Mouse (Mus musculus): ENCODE measurements around the gene Pecam1.
"Not testable (repeated sequence)": the region's sequence is repeated elsewhere in the genome, so short reads cannot be mapped to it uniquely, and the experiment has no call there.

The Pecam1 gene

DNA sequence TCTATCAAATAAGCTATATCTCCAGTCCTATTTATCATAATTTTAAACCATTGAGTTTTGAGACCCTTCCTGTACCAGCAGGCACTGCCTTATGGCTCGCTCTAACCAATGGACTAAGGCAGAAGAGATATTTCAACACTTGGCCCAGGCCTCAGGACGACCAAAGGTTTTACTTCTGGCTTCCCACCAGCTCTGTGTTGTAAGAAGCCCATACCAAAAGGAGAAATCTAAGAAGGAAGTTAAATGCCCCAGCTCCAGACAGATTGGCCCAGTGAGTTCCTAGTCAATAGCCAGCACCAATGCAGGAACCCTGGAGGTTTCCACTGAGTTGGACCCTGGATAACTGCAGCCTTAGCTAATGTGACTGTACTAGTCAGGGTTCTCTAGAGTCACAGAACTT lies 126.8 kb downstream of the Pecam1 start:
- DNase-seq: no peak

DNA sequence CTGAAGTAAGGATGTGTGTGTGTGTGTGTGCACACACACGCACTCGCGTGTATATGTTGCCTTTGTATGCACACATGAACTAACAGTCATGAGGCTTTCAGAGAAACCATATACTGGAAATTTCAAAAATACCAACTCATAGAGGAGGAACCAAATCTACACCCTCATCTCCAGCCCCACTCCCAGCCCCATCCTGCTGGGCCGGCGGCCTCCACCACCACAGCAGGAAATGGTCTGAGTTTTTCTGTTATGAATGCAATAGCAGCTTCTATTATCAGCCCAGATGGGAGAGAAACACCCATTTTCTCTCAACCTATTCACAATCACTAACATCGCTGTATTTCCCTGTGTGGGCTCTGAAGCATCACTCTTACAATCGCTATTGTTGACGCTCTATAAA lies 128.4 kb downstream of the Pecam1 start:
- DNase-seq: no peak

DNA sequence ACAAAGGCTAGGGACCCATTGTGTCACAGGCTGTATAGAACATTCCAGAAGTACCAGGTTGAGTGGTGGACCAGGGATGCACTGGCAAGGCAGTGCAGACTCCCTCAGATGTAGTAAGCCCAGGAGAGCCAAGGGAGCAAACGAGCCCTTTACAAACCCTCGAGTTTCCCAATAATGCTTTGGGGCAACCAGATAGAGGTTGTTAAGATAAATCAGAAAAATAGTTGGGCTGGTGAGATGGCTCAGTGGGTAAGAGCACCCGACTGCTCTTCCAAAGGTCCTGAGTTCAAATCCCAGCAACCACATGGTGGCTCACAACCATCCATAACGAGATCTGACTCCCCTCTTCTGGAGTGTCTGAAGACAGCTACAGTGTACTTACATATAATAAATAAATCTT lies 131.7 kb downstream of the Pecam1 start:
- not testable (repeated sequence) for DNase-seq

DNA sequence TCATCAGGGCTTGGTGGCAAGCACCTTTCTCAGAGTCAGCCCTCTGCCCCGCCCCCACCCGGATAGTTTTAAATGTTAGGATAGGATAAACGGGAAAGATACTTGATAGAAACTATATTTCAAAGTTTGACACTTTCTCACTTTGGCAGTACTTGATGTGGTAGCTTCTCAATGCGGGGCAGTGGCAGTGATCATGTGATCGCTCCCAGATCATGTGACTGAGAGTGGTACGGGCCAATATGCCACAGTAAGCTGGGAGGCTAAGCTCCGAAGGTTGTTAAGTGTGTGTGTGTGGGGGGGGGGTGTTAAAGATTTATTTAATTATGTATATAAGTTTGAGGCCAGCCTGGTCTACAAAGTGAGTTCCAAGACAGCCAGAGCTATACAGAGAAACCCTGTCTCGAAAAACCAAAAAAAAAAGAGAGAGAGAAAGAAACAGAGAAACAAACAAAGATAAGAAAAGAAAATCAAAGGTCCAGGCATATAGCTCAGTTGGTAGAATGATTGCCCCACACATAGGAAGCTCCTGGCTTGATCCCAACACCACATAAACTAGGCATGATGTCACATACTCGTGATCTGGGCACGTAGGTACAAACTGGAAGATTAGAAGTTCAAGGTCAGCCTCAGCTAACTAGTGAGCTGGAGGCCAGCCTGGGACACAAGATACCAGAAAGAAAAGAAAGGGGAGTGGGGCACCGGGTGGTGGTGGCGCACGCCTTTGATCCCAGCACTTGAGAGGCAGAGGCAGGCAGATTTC lies 132.4 kb downstream of the Pecam1 start:
- no peak for DNase-seq

DNA sequence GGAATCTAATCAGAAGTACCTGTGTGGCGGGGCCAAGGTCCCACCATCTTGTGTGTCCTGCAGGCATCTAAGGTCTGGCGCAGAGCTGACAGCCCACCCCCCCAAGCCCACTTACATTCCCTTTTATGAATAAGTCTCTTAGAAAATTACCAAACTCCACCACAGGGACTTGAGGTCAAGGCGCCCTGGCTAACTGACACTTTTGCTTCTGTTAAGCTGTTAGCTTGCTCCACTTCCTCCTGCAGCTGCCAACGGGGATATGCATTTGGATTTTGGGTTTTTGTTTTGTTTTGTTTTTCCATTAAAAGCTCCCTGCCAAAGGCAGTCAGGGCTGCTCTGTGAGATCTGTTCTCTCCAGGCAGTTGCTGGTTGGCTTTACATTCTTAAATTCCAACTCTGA lies 134.9 kb downstream of the Pecam1 start:
- no peak for DNase-seq

DNA sequence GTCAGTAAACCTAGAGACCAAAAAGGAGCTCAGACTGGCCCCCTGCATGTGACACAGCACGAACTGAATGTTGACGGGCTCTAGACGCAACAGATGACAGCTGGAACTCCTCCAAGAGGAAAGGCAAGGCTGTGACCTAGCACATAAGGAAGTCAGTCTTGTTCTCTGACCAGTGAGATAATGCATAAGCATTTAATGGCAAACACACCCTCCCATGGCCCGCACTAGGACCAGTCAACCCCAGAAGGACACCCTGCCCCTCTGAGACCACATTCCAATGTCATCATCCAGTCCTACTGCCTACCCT lies 136.1 kb downstream of the Pecam1 start:
- no peak for DNase-seq

DNA sequence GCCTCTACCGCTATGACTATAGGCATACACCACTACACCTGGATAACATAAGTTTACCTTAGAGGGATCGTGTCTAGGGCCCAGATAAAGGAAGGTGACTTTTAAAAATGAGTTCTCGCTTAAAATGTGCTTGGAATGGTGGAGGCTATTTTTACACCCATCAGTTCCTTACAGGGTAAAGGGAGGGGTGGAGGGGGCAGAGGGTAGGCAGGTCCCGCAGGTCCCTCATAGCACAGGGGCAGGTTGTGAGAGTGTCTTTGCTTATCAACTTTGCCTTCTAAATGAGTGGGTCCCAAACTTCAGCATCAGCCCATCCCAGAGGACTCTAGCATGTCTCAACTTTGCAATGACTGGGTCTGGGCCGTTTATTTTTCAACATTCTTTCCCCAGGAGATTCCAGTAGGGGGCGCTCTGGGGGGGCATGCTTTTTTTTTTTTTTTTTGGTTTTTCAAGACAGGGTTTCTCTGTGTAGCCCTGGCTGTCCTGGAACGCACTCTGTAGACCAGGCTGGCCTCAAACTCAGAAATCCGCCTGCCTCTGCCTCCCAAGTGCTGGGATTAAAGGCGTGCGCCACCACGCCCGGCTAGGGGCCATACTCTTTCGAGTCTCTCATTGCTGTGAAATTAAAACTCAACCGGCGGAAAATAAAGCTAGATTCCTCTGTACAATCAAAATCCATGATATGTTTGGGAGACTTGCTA lies 136.6 kb downstream of the Pecam1 start:
- DNase-seq: peak; percentile 18

DNA sequence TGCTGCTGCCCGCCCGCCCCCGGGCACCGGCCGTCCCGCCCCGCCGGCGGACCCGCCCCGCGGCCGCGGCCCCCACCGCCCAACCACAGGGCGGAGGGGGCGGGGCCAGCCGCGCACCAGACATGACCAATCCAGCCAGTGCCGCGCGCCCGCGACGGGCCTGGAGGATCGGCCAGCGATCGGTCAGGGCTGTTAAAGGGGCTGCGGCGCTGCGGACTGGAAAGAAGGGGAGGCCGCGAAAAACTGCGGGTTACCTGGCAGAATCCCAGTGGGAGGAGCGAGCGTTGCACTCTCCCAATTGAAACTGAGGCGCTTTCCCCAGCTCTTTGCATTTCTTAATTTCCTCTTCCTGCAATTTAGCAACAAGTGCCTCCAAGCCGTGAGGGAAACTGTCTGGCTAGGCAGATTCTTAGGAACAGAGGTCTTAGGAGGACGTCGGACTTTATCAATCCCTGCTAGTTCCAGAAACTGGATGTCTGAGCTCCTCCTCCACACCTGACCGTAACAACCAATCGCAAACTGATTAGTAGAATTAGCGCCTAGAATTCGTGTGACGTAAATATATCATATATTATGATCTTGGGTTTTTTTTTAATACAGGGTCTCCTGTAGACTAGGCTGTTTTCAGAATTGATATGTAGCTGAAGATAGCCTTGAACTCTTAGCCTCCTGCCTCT lies 137.3 kb downstream of the Pecam1 start, which contains the start of gene Tex2:
Gene Tex2, minus strand, starts transcription at position 463 of the 677 bp plus-strand sequence.
- peak; percentile 92 to 95 for DNase-seq

DNA sequence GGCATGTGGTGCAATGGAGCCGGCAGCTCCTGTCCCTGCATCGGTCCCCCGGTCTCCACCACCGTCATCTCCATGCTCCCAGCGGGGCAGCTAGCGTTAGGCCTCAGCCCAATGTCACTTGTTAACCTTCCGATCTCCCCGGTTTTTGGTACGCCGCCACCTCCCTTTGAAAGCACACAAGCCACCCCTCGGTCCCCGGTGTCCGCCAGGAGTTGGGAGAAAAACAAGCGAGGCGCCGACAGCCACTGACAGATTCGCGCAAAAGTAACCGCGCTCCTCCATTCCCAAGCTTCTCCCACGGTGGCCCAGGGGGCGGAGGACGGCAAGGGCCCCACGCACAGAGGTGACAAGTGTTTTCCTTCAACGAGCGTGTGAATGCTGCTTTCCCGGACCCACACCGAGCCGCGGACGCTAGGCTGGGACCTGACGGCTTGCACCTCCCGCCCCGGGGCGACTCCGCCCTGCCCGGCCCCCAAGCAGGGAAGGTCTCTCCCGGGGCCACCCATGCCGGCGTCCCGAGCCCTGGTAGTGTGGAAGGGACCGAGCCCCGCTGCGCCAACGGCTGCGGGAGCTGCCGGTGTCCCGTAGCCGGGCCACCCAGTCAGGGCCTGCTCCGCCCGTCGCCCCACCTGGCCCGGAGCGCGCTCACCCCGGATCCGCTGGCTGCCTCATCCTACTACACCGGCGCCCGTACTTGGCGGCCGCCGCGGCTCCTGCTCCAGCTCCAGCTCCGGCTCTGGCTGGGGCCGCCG lies 138.0 kb downstream of the Pecam1 start:
- DNase-seq: peak; percentile 39 to 52

DNA sequence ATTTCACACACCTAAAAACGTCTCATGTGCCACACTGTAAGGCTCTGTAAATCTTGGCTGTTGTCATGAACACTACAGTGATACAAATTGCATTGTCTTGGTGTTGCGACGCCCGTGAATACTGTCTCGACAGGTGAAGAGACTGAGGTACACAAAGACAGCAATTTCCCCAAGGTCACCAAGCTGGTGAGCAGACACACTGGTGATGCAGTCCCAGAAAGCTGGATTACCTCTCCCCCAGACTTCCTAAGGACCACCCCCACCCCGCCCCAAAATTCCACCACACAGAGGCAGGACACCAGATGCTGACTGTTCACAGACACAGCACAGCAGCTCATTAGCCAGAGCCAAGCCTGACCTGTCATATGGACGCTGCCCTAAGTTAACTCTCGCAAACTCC lies 140.7 kb downstream of the Pecam1 start:
- DNase-seq: no peak

DNA sequence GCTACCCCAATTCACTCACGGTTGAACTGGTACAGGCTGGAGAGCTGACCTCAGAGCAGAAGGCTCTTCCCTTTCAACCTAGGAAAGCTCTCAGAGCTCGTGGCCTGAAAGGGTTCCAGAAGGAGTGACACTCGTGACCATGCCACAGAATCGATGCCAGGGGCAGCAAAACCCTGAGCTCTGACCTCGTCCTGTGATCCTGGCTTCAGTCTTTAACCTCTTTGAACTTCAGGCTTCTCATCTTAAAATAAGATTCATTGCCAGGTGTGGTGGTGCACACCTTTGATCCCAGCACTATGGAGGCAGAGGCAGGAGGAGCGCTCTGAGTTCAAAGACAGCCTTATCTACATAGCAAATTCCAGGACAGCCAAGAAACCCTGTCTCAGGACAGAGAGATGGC lies 143.1 kb downstream of the Pecam1 start:
- DNase-seq: no peak

DNA sequence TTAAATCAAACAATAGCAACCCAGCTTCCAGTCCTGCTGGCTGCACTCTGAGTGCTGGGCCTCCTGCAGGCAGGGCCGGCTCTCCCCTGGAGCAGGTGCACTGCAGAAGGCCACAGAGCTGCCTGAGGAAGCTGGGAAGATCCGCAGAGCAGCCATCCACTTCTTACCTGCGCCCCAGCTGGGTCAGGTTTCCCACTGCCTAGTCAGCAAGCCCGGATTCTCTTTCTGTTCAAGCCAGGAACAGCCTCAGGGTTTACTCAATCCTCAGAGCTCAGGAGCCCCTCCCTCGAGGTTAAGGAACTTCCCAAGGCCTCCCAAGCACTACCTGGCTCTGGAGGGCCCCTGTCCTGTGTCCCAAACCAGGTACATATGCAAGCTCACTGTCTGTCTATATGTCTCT lies 144.4 kb downstream of the Pecam1 start:
- no peak for DNase-seq
